Mouse (Mus musculus): Measurements from ENCODE around the gene Tnf. TPM values are rescaled to one million over a fixed set of nuclear protein-coding genes. Genes with fewer than 3 reads are reported as not detected.
A peak's percentile ranks its signal among the peaks of the same experiment; 100 is the strongest.

The Tnf gene
- total and polyA plus RNA-seq, 3 experiments: 18.8 to 25.2 (median 20.8) TPM

DNA sequence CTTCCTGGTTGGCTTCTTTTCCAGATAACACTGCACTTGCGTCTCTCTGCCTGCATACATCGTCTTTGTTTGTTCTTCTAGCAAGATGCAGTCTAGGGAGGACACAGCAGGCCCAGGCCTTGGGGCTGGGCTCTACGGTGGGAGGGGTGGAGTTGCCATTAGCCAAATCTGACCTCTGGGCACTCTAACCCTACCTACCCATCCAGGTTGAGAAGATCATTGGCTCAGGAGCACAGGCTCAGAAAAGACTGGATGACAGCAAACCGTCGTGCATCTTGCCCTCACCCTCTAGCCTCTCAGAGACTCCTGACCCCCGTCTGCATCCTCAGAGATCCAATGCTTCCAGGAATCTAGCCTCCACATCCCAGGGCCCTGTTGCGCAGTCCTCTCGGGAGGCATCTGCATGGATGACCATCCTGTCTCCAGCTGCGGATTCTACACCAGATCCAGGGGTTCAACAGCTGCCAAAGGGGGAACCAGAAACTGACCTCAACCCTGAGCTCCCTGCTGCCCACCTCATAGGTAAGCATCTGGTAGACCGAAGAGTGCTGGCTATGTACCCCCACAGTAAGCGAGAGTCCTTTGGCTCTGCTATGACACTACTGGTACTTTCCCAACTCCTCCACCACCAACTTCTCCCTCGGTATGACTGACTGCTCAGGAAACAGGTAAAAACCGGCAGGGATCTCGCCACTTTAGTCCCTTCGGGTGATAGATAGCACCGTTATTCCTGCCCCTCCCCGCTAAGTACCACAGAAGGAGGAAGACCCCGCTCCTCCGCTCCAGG lies 6.8 kb downstream of the Tnf start:
- Histone ChIP-seq H3K4me3 (replicated peaks in 1 of 3; ENCODE audit: low read depth in 2 of 3, low read length in 2 of 3, poor library complexity in 1 of 3) (peak overlapping the region; percentile 60 to 80 (median 78)), H3K36me3 (replicated peaks in 1 of 2; ENCODE audit: control insufficient read depth in 1 of 2, insufficient read depth in 1 of 2, low read length in 1 of 2) (peaks cover 1 to 11% of the 10 kb centered on the region in 2 experiments), H3K9ac (ENCODE audit: insufficient read depth, low read depth) (peak overlapping the region; percentile 71), H3K9me3 (replicated peaks; ENCODE audit: low read length) (no peaks in the 10 kb centered on the region), H3K4me2 (ENCODE audit: insufficient read depth, low read depth, poor library complexity, severe bottlenecking) (peak overlapping the region; percentile 87), H3K79me2 (replicated peaks; ENCODE audit: control insufficient read depth, extremely low read depth, insufficient read depth, poor library complexity, severe bottlenecking) (peaks cover 12% of the 10 kb centered on the region), H3K27me3 (replicated peaks) (no peaks in the 10 kb centered on the region), H3K4me1 (ENCODE audit: control insufficient read depth in 1 of 2, insufficient read depth in 2 of 2) (peaks cover 27 to 48% of the 10 kb centered on the region in 2 experiments), H3K27ac (ENCODE audit: insufficient read depth, low read depth) (peak overlapping the region; percentile 96)
- dilution Hi-C loops (cut with MboI; ENCODE audit: extremely low pct_ligation_motif_present, extremely low pct_unique_long_range_greater_than_20kb, low sequenced_read_pairs): no loop called here
- no peak for DNase-seq (ENCODE audit: extremely low read depth)
- TF ChIP-seq MEF2A (IDR thresholded peaks at IDR 0.05; ENCODE audit: borderline replicate concordance, low read depth, low read length) (no peak), EP300 (IDR thresholded peaks at IDR 0.05; ENCODE audit: low read length) (peak; percentile 54; the same call in 1 of the 2 replicates), E2F4 (IDR thresholded peaks at IDR 0.05; ENCODE audit: insufficient replicate concordance, low read depth, low read length) (no peak), RCOR1 (conservative IDR thresholded peaks at IDR 0.05; ENCODE audit: low read depth, low read length) (no peak; the same call in 1 of the 2 replicates), SMC3 (IDR thresholded peaks at IDR 0.05; ENCODE audit: low read depth, low read length) (peak; percentile 1; the same call in 1 of the 2 replicates), ZMIZ1 (IDR thresholded peaks at IDR 0.05; ENCODE audit: low read depth, low read length) (no peak), JUND (conservative IDR thresholded peaks at IDR 0.05; ENCODE audit: low read depth, low read length) (0 out of 2 replicates have a peak, but pooled peaks have one; percentile 21), KAT2A (IDR thresholded peaks at IDR 0.05; ENCODE audit: insufficient replicate concordance, low read length) (no peak), MYC (IDR thresholded peaks at IDR 0.05; ENCODE audit: low read depth, low read length) (no peak), UBTF (IDR thresholded peaks at IDR 0.05; ENCODE audit: low read depth, low read length) (peak; percentile 59; the same call in 1 of the 2 replicates), MAX (IDR thresholded peaks at IDR 0.05; ENCODE audit: low read length) (no peak; the same call in 1 of the 2 replicates), MXI1 (IDR thresholded peaks at IDR 0.05; ENCODE audit: low read depth, low read length) (peak; percentile 18; the same call in 1 of the 2 replicates), CHD2 (IDR thresholded peaks at IDR 0.05; ENCODE audit: low read length) (peak; percentile 19; the same call in 1 of the 2 replicates), SIN3A (IDR thresholded peaks at IDR 0.05; ENCODE audit: low read length) (peak; percentile 59; the same call in 1 of the 2 replicates), JUN (IDR thresholded peaks at IDR 0.05; ENCODE audit: insufficient read depth, low read depth, low read length) (no peak)
- in situ Hi-C loops (cut with MboI; ENCODE audit: low pct_ligation_motif_present, low pct_unique_long_range_greater_than_20kb, low sequenced_read_pairs): no loop called here

DNA sequence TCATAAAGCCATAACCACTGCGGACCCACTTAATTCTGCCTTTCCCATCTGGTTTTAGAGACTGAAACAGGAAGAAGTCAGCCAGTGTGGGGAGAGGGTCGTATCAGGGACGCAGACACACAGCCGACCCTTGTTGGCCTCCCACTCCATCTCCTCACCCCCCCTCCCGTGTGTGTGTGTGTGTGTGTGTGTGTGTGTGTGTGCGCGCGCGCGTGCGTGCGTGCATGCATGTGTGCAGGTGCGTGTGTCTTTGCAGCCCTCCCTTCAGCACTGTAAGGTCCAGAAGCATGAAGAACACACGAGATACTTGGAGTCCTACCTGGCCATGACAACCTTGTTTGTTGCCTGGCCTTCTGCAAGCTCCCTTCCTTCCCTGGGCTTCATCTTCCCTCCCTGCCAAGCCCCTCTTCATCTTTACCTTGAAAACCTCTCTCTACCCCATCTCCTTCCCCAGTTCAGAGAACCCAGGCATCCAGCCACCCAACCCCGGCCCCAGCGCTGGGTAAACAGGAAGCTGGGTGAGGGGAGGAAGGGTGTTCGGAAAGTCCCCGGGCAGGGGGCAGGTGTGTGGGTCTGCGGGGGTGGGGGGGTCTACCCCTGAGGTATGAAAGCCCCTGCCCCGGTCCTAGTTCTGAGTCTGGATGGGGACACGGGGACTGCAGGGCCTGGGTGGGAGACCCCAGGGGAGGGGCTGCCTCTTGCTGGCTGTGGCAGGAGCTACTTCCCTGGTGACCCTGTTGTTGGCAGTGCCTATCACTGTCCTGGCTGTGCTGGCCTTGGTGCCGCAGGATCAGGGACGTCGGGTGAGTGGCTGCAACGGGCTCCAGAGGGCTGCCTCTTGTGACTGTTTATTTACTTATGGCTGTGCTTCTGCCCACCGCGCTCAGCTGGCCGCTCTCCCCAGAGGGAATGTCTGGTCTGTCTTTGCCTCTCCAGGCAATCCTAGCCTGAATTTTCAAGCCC lies 7.6 kb downstream of the Tnf start, which contains the start of gene Ltb:
Gene Ltb, plus strand, starts transcription at position 559 of the 963 bp plus-strand sequence.
- Histone ChIP-seq H3K79me2 (replicated peaks; ENCODE audit: control insufficient read depth, extremely low read depth, insufficient read depth, poor library complexity, severe bottlenecking) (peaks cover 5% of the 10 kb centered on the region; the same call in 1 of the 2 replicates), H3K9ac (ENCODE audit: insufficient read depth, low read depth) (peak within 1 kb of the TSS; percentile 71), H3K4me3 (replicated peaks in 1 of 3; ENCODE audit: low read depth in 2 of 3, low read length in 2 of 3, poor library complexity in 1 of 3) (peak within 1 kb of the TSS; percentile 60 to 80 (median 78)), H3K4me1 (ENCODE audit: control insufficient read depth in 1 of 2, insufficient read depth in 2 of 2) (peaks cover 33 to 50% of the 10 kb centered on the region in 2 experiments), H3K4me2 (ENCODE audit: insufficient read depth, low read depth, poor library complexity, severe bottlenecking) (peak within 1 kb of the TSS; percentile 87), H3K9me3 (replicated peaks; ENCODE audit: low read length) (no peaks in the 10 kb centered on the region), H3K27ac (ENCODE audit: insufficient read depth, low read depth) (peak within 1 kb of the TSS; percentile 96), H3K27me3 (replicated peaks) (no peaks in the 10 kb centered on the region), H3K36me3 (replicated peaks in 1 of 2; ENCODE audit: control insufficient read depth in 1 of 2, insufficient read depth in 1 of 2, low read length in 1 of 2) (peaks cover 0 to 5% of the 10 kb centered on the region in 2 experiments)
- dilution Hi-C loops (cut with MboI; ENCODE audit: extremely low pct_ligation_motif_present, extremely low pct_unique_long_range_greater_than_20kb, low sequenced_read_pairs): no loop called here
- in situ Hi-C loops (cut with MboI; ENCODE audit: low pct_ligation_motif_present, low pct_unique_long_range_greater_than_20kb, low sequenced_read_pairs): no loop called here
- DNase-seq (ENCODE audit: extremely low read depth): no peak
- TF ChIP-seq ZNF384 (IDR thresholded peaks at IDR 0.05; ENCODE audit: low read depth, low read length): no peak
- no peak for TF ChIP-seq MXI1 (IDR thresholded peaks at IDR 0.05; ENCODE audit: low read depth, low read length)
- no peak for TF ChIP-seq CHD1 (IDR thresholded peaks at IDR 0.05; ENCODE audit: low read depth, low read length)
- TF ChIP-seq USF1 (IDR thresholded peaks at IDR 0.05; ENCODE audit: low read depth, low read length): no peak
- TF ChIP-seq ZC3H11A (IDR thresholded peaks at IDR 0.05; ENCODE audit: low read depth, low read length): no peak
- no peak for TF ChIP-seq MAX (IDR thresholded peaks at IDR 0.05; ENCODE audit: low read length)
- TF ChIP-seq POLR2AphosphoS2 (IDR thresholded peaks at IDR 0.05; ENCODE audit: low read depth, low read length): no peak
- no peak for TF ChIP-seq RAD21 (IDR thresholded peaks at IDR 0.05; ENCODE audit: low read depth, low read length)
- no peak for TF ChIP-seq HCFC1 (IDR thresholded peaks at IDR 0.05; ENCODE audit: low read depth, low read length)
- TF ChIP-seq GABPA (IDR thresholded peaks at IDR 0.05; ENCODE audit: insufficient replicate concordance, low read depth, low read length): no peak
- TF ChIP-seq ZKSCAN1 (IDR thresholded peaks at IDR 0.05; ENCODE audit: borderline replicate concordance, low read depth, low read length): no peak
- no peak for TF ChIP-seq POLR2A (IDR thresholded peaks at IDR 0.05; ENCODE audit: low read depth, low read length)
- TF ChIP-seq ETS1 (conservative IDR thresholded peaks at IDR 0.05; ENCODE audit: low read depth, low read length): peak; percentile 9; the same call in 1 of the 2 replicates
- no peak for TF ChIP-seq JUND (conservative IDR thresholded peaks at IDR 0.05; ENCODE audit: low read depth, low read length)
- TF ChIP-seq TCF12 (IDR thresholded peaks at IDR 0.05; ENCODE audit: low read depth, low read length): peak; percentile 72

All from CH12.LX (cell line).